Mouse (Mus musculus) B cell, adult 2 months (primary cell): Measurements from ENCODE around the gene Hspa12a.
"Not testable (repeated sequence)": the region's sequence is repeated elsewhere in the genome, so short reads cannot be mapped to it uniquely, and the experiment has no call there.

Experiments
- DNase-seq, 2 experiments: peaks; one replicate each; pipeline ENCODE4 v3.0.0; 2022

The Hspa12a gene

DNA sequence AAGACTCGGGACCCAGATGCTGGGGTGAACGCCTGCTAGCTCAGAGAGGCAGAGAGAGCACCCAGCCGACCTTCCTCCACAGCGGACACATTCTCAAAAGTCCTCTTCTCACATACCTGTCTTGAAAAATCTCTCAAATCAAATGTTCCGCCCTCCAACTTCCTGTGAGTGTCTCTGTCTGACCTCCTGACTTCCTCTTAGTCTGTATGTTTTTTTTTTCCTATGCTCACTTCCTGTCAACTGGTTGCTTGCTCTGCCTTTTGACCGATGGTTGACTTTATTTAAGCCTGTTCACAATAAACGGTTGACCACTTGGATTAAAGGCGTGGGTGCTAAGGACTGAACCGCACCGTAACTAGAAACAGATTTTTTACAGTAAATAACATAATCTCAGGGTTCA is 35.4 kb downstream of the Hspa12a start:
- peak; percentile 6 to 15 for DNase-seq

DNA sequence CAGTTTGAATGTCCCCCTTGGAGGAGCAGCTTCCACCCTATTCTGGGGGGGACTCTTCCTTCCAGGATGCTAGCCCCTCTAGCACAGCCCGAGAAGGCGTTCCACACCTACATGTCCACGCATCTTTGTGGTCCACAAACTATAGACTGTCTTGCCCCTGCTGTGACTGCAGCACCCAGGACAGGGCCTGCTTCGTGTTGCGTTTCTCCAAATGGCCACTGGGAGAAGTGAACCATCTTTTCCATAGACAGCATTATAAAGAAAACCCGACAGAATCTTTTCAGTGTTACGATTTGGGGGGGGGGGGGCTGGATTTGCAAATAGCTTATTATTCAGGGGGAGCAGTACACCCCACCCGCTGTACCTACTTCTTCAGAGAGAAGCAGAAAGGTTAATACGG is 36.8 kb downstream of the Hspa12a start:
- DNase-seq: no peak

- DNase-seq: peak; percentile 86 to 87
These were observed 39.5 kb downstream of the Hspa12a start for GRCm38 (mm10) chr19:58903899-58904327.

DNA sequence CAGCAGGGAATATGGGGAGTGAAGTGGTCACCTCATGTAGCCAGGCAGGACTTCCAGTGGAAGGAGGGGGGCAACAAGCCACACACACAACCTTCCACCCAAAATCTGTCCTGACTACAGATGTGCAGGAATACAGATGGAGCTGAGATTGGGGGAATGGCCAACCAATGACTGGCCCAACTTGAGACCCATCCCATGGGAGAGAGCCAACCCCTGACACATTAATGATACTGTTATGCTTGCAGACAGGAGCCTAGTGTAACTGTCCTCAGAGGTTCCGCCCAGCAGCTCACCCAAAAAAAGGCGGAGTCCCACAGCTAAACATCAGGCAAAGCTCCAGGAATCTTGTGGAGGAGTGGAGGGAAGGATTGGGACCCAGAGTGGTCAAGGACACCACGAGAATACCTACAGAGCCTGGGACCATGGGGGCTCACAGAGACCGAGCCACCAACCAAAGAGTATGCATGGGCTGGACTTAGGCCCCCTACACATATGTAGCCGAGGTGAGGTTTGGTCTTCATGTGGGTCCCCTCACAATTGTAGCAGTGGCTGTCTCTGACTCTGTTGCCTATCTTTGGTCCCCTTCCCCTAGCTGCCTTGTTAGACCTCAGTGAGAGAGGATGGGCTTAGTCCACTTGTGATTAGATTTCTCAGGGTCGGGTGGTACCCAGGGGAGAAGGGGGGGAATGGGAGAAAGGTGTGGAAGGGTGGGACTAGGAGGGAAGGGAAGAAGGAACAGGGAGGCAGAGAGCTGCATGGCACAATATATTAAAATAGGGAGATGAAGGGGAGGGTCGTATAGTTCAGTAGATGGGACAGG is 40.2 kb downstream of the Hspa12a start:
- no peak for DNase-seq

- not testable (repeated sequence) for DNase-seq
These were observed 43.0 kb downstream of the Hspa12a start for GRCm38 (mm10) chr19:58900471-58900870.

DNA sequence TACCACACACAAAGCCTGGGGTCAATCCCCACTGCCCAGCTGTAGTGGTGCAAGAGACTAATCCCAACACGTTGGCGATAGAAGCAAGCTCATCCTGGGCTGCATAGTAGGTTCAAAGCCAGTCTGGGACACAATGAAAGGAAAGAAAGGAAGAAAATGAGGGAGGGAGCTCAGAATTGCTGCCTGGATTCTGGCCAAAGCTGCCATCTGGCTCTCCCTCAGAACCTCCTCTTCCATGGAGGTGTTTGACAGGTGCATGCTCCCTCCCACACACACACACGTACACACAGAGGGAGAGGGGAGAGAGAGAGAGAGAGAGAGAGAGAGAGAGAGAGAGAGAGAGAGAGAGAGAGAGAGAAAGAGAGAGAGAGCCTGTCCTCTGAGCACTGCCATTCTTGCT is 47.2 kb downstream of the Hspa12a start:
- no peak for DNase-seq

DNA sequence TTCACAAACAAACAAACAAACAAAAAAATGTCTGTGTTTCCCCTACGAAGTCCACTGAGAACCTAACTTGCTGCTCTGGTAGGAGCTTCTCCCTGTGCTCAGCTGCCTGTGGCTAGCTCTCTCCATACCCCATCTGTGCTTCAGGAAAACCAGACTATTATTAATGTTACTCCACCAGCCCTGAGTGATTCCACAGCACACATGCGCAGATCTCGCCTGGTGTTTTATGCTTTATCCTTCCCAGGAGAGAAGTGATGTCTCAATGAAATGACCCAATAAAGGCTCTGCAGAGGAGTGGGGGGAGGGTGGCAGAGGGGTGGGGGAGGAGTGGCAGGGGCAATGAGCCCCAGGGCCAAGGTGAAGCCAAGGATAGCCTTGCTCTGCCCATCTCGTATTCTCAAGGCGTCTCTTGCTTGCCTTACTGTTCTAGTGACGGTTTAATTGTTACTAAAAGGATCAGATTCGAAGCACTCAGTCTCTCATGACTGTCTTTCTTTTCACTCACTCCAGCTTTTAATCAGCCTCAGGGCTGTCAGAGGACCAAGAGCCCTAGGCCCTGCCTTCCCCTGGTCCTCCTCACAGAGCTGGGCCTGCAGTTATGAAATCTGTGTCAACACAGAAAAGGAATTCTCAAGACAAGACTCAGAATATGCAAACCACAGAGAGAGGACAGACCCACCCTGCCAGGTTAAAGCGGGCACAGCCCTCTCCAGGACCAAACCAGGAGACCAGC is 54.0 kb downstream of the Hspa12a start:
- DNase-seq: no peak

DNA sequence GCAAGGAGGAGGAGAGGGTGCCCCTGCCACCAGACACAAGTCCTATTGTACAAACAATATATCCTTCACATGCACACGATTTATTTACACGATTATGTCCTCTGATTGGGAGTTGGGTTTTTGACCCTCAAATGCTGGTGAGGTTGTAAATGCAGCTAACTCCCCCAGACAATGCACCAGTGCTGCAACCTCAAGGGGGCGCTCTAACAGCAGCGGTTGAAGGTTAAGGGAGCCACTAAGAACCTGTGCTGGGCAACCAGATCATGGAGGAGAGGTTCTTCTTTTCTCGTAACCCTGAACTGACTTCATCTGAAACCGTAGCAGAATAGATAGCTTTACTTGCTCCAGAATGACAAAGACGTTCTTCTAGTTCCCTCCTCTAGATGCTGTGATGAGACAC is 57.0 kb downstream of the Hspa12a start:
- DNase-seq: peak; percentile 27 to 33

DNA sequence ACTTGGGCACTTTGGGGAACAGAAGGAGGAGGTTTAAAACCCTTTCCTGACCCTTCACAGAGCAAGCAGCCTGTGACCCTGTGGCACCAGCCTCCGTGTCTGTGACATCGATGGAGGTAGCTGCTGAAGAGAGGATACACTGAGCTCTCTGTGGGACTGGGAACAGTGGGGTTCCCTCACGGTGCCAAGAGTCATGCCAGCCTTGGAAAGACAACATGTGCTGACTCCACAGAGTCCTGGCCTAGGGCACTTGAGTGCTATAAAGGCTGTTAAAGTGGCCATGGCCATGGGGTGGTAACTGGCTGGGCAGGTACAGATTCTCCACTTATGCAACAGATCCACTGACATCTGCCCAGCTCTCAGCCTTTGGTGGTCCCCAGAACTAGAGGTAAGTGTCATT is 60.0 kb downstream of the Hspa12a start:
- DNase-seq: no peak

GRCm38 (mm10) chr19:58882336-58882735 is 61.1 kb downstream of the Hspa12a start:
- no peak for DNase-seq

DNA sequence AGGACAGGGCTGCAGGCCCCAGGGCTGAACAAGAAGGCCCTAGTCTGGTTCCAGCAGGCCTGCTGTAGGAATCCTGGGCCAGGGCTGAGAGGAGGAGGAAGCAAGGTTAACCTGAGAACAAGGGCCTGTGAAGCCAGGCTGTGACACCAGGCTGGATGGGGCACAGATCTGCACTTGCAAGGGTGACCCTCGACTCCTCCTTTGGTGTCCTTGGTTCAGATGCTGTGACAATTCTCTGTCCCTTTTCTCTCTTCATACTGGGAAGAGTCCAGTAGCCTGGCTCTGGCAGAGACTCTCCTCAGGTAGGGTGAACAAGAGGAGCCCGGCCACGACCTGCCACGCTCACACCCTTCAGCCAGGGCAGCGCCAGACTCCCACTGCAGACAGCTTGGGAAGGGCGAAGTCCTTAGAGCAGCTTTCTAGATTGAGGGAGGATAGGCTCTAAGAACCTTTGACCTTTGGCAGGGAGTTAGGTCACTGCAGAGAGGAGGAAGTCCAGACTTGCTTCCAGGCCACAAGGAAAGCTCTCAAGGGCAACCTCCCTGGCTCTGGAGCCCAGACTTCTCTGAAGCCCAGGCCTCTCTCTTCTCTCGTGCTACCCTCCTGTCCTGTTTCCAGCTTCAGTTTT is 64.0 kb downstream of the Hspa12a start:
- no peak for DNase-seq

GRCm38 (mm10) chr19:58878560-58878959 is 64.9 kb downstream of the Hspa12a start:
- no peak for DNase-seq

GRCm38 (mm10) chr19:58873536-58873935 is 69.9 kb downstream of the Hspa12a start:
- no peak for DNase-seq

DNA sequence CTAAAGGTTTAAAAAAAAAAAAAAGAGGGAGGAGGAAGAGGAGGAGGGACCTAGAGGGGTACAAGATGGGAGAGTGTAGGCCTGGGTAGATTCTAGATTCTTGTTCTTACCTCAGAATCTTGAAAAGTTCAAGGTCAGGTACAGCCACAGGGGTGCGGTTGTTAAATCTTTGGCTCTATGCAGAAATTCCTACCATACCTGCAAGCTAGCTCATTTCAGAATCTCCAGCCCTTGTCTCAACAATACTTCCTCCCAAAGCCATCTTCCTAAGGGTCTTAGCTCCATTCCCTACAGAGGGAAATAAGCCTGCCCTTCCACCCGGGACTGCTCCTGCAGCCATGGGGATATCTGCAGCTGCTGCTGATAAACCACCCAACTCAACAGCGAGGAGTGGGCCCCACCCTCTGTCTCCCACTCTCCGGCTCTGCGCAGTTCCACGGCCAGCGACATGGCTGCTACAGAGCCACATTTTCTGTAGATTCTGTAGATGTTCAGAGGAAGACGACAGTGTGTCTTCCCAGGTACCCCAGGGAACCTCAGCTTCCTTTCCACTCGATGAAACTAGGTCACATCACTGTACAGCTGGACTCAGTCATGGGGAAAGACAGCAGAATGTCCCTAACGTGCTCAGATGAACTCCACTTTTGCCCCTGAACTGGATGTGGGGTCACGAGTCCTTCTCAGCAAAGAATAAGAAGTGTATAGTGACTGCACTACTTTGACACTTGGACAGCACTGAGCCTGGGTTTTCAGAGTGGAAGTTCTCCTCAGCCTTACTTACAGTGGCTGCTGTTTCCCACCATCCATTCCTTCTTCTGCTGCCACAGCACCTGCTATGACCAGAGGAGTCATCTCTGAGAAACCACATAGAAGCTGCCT is 70.8 kb downstream of the Hspa12a start:
- DNase-seq: peak in 1 of 2 experiments; percentile 8

DNA sequence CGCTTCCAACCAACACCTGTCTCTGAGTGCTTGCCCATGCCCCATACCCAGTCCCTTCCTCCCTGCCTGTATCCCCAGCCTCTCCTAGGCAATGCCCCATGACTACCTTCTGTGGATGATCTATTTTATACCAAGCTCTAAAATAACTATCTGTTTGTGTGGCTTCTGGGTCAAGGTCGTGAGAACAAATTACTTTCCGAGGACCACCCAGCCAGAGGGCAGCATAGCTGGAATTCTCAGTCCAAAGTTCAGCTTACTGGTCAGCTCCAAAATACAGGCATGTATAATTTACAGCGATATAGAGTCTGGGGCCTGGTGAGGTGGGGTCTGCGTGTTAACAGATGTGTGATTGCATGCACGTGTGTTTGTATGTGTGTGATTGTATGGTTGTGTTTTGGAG is 71.6 kb downstream of the Hspa12a start:
- no peak for DNase-seq

- DNase-seq: no peak
These were observed 76.8 kb downstream of the Hspa12a start for GRCm38 (mm10) chr19:58866651-58867050.

DNA sequence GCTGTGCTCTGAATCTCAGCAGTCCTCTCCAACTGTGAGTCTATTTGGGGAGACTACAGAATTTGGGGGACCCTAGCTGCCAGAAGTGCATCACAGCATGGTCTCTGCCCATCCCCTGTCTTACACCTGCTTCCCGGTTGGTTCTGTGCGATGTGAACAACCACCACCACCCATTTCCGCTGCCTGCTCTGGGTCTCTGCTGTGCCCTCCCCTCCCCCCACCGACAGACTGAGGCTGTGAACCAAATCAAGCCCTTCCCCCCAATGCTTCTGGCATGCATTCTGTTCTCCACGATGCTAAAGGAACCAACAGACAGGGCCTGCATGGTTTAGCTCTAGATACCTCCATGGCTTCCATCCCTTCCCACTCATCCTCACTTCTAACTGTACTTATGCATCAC is 78.2 kb downstream of the Hspa12a start:
- DNase-seq: peak; percentile 24 to 31

GRCm38 (mm10) chr19:58864006-58864573 is 79.4 kb downstream of the Hspa12a start:
- DNase-seq: no peak

- no peak for DNase-seq
These were observed 82.2 kb downstream of the Hspa12a start for GRCm38 (mm10) chr19:58861174-58861760.

- peak; percentile 46 to 49 for DNase-seq
These were observed 82.9 kb downstream of the Hspa12a start for GRCm38 (mm10) chr19:58860255-58861173.

GRCm38 (mm10) chr19:58859831-58860254 is 83.6 kb downstream of the Hspa12a start:
- DNase-seq: peak in 1 of 2 experiments; percentile 3
